Mouse (Mus musculus): ENCODE measurements at regions not wholly inside any gene's neighbourhood (a gene's known extent, or its start where the extent isn't known, plus 50 kb on each side); places are given as distances from the start of the nearest gene placed in this dataset.

- H3K36me3 ChIP-seq, result no peaks in the 10 kb centered on the region
- no peaks in the 10 kb centered on the region for H3K9me3 ChIP-seq (replicated peaks)
- H3K27me3 ChIP-seq, result no peaks in the 10 kb centered on the region
- WGBS, result 59% methylated on average over 14 of the region's 14 CpGs
- H3K27ac ChIP-seq (replicated peaks), result no peak overlapping the region
- no peak for ATAC-seq (ENCODE audit: insufficient number of reproducible peaks, low FRiP score, low TSS enrichment, low read depth)
- no peak overlapping the region for H3K4me2 ChIP-seq (replicated peaks)
- no peaks in the 10 kb centered on the region for H3K4me1 ChIP-seq
- no peak overlapping the region for H3K9ac ChIP-seq
- no peak overlapping the region for H3K4me3 ChIP-seq (replicated peaks)
These were observed 276.9 kb upstream of the Meox2 start for GRCm38 (mm10) chr12:36831307-36831997.

GRCm38 (mm10) chr12:36842957-36843356 lies 265.4 kb upstream of the Meox2 start:
- Histone ChIP-seq H3K4me2 (replicated peaks) (no peak overlapping the region), H3K27me3 (no peaks in the 10 kb centered on the region), H3K4me1 (no peaks in the 10 kb centered on the region), H3K27ac (replicated peaks) (no peak overlapping the region), H3K4me3 (replicated peaks) (no peak overlapping the region), H3K9ac (no peak overlapping the region), H3K36me3 (no peaks in the 10 kb centered on the region), H3K9me3 (replicated peaks) (no peaks in the 10 kb centered on the region)
- 94% methylated on average over 1 of the region's 1 CpGs for WGBS
- no peak for ATAC-seq (ENCODE audit: insufficient number of reproducible peaks, low FRiP score, low TSS enrichment, low read depth)

GRCm38 (mm10) chr12:36845130-36845529 lies 263.2 kb upstream of the Meox2 start:
- Histone ChIP-seq H3K9me3 (replicated peaks) (no peaks in the 10 kb centered on the region), H3K27me3 (no peaks in the 10 kb centered on the region), H3K9ac (no peak overlapping the region), H3K4me3 (replicated peaks) (no peak overlapping the region), H3K36me3 (no peaks in the 10 kb centered on the region), H3K4me1 (no peaks in the 10 kb centered on the region), H3K4me2 (replicated peaks) (no peak overlapping the region), H3K27ac (replicated peaks) (no peak overlapping the region)
- no peak for ATAC-seq (ENCODE audit: insufficient number of reproducible peaks, low FRiP score, low TSS enrichment, low read depth)

GRCm38 (mm10) chr12:36849086-36849485 lies 259.3 kb upstream of the Meox2 start:
- no peaks in the 10 kb centered on the region for H3K9me3 ChIP-seq (replicated peaks)
- H3K4me3 ChIP-seq (replicated peaks), result no peak overlapping the region
- 87% methylated on average over 2 of the region's 2 CpGs for WGBS
- H3K36me3 ChIP-seq, result no peaks in the 10 kb centered on the region
- H3K27ac ChIP-seq (replicated peaks), result no peak overlapping the region
- no peaks in the 10 kb centered on the region for H3K4me1 ChIP-seq
- H3K4me2 ChIP-seq (replicated peaks), result no peak overlapping the region
- no peak overlapping the region for H3K9ac ChIP-seq
- H3K27me3 ChIP-seq, result no peaks in the 10 kb centered on the region
- ATAC-seq (ENCODE audit: insufficient number of reproducible peaks, low FRiP score, low TSS enrichment, low read depth), result no peak

- H3K4me2 ChIP-seq (replicated peaks), result no peak overlapping the region
- no peak overlapping the region for H3K27ac ChIP-seq (replicated peaks)
- WGBS, result 53% methylated on average over 7 of the region's 7 CpGs
- no peak overlapping the region for H3K9ac ChIP-seq
- no peaks in the 10 kb centered on the region for H3K9me3 ChIP-seq (replicated peaks)
- no peak for ATAC-seq (ENCODE audit: insufficient number of reproducible peaks, low FRiP score, low TSS enrichment, low read depth)
- no peaks in the 10 kb centered on the region for H3K4me1 ChIP-seq
- no peaks in the 10 kb centered on the region for H3K27me3 ChIP-seq
- H3K36me3 ChIP-seq, result no peaks in the 10 kb centered on the region
- no peak overlapping the region for H3K4me3 ChIP-seq (replicated peaks)
These were observed 245.2 kb upstream of the Meox2 start for GRCm38 (mm10) chr12:36863113-36863512.

GRCm38 (mm10) chr12:36880724-36881123 lies 227.6 kb upstream of the Meox2 start:
- Histone ChIP-seq H3K36me3 (no peaks in the 10 kb centered on the region), H3K27me3 (no peaks in the 10 kb centered on the region), H3K9me3 (replicated peaks) (no peaks in the 10 kb centered on the region), H3K4me2 (replicated peaks) (no peak overlapping the region), H3K27ac (replicated peaks) (no peak overlapping the region), H3K4me3 (replicated peaks) (no peak overlapping the region), H3K4me1 (no peaks in the 10 kb centered on the region), H3K9ac (no peak overlapping the region)
- ATAC-seq (ENCODE audit: insufficient number of reproducible peaks, low FRiP score, low TSS enrichment, low read depth), result no peak
- 70% methylated on average over 1 of the region's 1 CpGs for WGBS

- Histone ChIP-seq H3K27ac (replicated peaks) (no peak overlapping the region), H3K4me2 (replicated peaks) (no peak overlapping the region), H3K4me3 (replicated peaks) (no peak overlapping the region), H3K36me3 (no peaks in the 10 kb centered on the region), H3K9ac (no peak overlapping the region), H3K27me3 (no peaks in the 10 kb centered on the region), H3K4me1 (no peaks in the 10 kb centered on the region), H3K9me3 (replicated peaks) (no peaks in the 10 kb centered on the region)
- ATAC-seq (ENCODE audit: insufficient number of reproducible peaks, low FRiP score, low TSS enrichment, low read depth), result no peak
These were observed 195.0 kb upstream of the Meox2 start for GRCm38 (mm10) chr12:36913364-36913763.

GRCm38 (mm10) chr12:36917576-36918106 lies 190.7 kb upstream of the Meox2 start:
- no peak overlapping the region for H3K4me3 ChIP-seq (replicated peaks)
- H3K9me3 ChIP-seq (replicated peaks), result no peaks in the 10 kb centered on the region
- H3K4me2 ChIP-seq (replicated peaks), result no peak overlapping the region
- H3K27ac ChIP-seq (replicated peaks), result no peak overlapping the region
- H3K36me3 ChIP-seq, result no peaks in the 10 kb centered on the region
- H3K9ac ChIP-seq, result no peak overlapping the region
- WGBS, result 25% methylated on average over 1 of the region's 1 CpGs
- H3K4me1 ChIP-seq, result no peaks in the 10 kb centered on the region
- no peaks in the 10 kb centered on the region for H3K27me3 ChIP-seq
- no peak for ATAC-seq (ENCODE audit: insufficient number of reproducible peaks, low FRiP score, low TSS enrichment, low read depth)

- no peak overlapping the region for H3K4me2 ChIP-seq (replicated peaks)
- no peaks in the 10 kb centered on the region for H3K27me3 ChIP-seq
- H3K4me1 ChIP-seq, result no peaks in the 10 kb centered on the region
- H3K9me3 ChIP-seq (replicated peaks), result no peaks in the 10 kb centered on the region
- H3K9ac ChIP-seq, result no peak overlapping the region
- no peak overlapping the region for H3K27ac ChIP-seq (replicated peaks)
- no peak overlapping the region for H3K4me3 ChIP-seq (replicated peaks)
- H3K36me3 ChIP-seq, result no peaks in the 10 kb centered on the region
- no peak for ATAC-seq (ENCODE audit: insufficient number of reproducible peaks, low FRiP score, low TSS enrichment, low read depth)
- 46% methylated on average over 5 of the region's 5 CpGs for WGBS
These were observed 190.0 kb upstream of the Meox2 start for GRCm38 (mm10) chr12:36918294-36918876.

GRCm38 (mm10) chr12:36923558-36923957 lies 184.8 kb upstream of the Meox2 start:
- ATAC-seq (ENCODE audit: insufficient number of reproducible peaks, low FRiP score, low TSS enrichment, low read depth), result no peak
- Histone ChIP-seq H3K9me3 (replicated peaks) (no peaks in the 10 kb centered on the region), H3K4me3 (replicated peaks) (no peak overlapping the region), H3K27me3 (no peaks in the 10 kb centered on the region), H3K27ac (replicated peaks) (no peak overlapping the region), H3K4me1 (no peaks in the 10 kb centered on the region), H3K4me2 (replicated peaks) (no peak overlapping the region), H3K36me3 (no peaks in the 10 kb centered on the region), H3K9ac (no peak overlapping the region)
- WGBS, result 77% methylated on average over 2 of the region's 2 CpGs

- H3K27ac ChIP-seq (replicated peaks), result no peak overlapping the region
- no peaks in the 10 kb centered on the region for H3K4me1 ChIP-seq
- no peak overlapping the region for H3K4me3 ChIP-seq (replicated peaks)
- no peak for ATAC-seq (ENCODE audit: insufficient number of reproducible peaks, low FRiP score, low TSS enrichment, low read depth)
- H3K9ac ChIP-seq, result no peak overlapping the region
- no peaks in the 10 kb centered on the region for H3K36me3 ChIP-seq
- no peak overlapping the region for H3K4me2 ChIP-seq (replicated peaks)
- WGBS, result 45% methylated on average over 4 of the region's 4 CpGs
- no peaks in the 10 kb centered on the region for H3K9me3 ChIP-seq (replicated peaks)
- H3K27me3 ChIP-seq, result no peaks in the 10 kb centered on the region
These were observed 182.1 kb upstream of the Meox2 start for GRCm38 (mm10) chr12:36926225-36926624.

GRCm38 (mm10) chr12:36933118-36933610 lies 175.2 kb upstream of the Meox2 start:
- H3K4me1 ChIP-seq, result peaks cover 7% of the 10 kb centered on the region
- no peak overlapping the region for H3K4me3 ChIP-seq (replicated peaks)
- H3K9ac ChIP-seq, result no peak overlapping the region
- H3K9me3 ChIP-seq (replicated peaks), result no peaks in the 10 kb centered on the region
- 0 out of 2 replicates have a peak overlapping the region, but pooled peaks have one; percentile 22 for H3K27ac ChIP-seq (replicated peaks)
- no peaks in the 10 kb centered on the region for H3K36me3 ChIP-seq
- no peak overlapping the region; the same call in 1 of the 2 replicates for H3K4me2 ChIP-seq (replicated peaks)
- no peak for ATAC-seq (ENCODE audit: insufficient number of reproducible peaks, low FRiP score, low TSS enrichment, low read depth)
- 13% methylated on average over 6 of the region's 6 CpGs for WGBS
- no peaks in the 10 kb centered on the region for H3K27me3 ChIP-seq

Data from embryonic facial prominence, embryonic 15.5 days (tissue).